Mouse (Mus musculus) embryonic fibroblast, embryonic 13.5 days (primary cell): ENCODE data around the gene Osgep.

Experiments used
- CTCF ChIP-seq: IDR thresholded peaks from 2 replicates; pipeline ENCODE4 v1.5.1; 2011; ENCODE audit warnings: mild to moderate bottlenecking, control low read depth, low read length, moderate library complexity, borderline replicate concordance; ENCODE audit not compliant: insufficient read depth
- POLR2A ChIP-seq: IDR thresholded peaks from 2 replicates; pipeline ENCODE4 v1.6.1; 2011; ENCODE audit warnings: low read depth, mild to moderate bottlenecking, control low read depth, low read length, moderate library complexity

DNA sequence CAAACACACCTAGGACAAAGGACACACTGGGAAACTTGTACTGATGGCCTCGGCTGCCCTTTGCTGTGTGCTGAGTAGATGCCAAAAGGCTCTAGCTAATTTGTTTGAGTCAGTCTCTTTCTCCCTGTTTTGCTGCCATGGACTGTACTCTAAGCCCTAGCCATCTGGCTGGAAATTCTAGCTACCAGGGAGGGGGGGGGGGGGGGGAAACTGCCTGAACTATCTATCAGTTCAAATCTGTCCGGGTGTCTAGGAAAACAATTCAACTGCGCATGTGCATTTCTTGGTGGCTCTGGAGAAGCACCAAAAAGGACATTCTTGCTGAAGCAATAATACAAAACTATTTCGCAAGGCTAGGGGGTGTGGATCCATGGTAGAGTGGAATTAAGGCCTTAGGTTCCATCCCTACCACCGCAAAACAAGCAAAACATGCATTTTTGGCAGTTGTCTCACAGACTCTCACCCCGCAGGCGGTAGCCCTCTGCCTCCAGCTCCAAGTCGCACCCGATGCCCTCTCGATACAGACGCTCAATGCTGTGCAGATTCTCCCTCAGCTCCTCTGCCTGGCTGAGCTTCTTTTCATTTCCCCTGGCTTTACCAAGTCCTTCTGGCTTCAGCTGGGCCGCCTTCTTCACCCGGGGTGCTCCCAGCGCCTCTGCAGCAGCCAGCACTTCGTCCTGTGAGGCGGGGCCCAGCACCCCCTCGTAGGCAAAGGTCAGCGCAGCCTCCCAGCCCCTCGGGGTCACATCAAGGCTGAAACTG lies 28.5 kb downstream of the Osgep start:
- TF ChIP-seq CTCF (no peak), POLR2A (no peak; the same call in none of the 2 replicates)
